Mouse (Mus musculus) kidney, adult 2 months (tissue): ENCODE measurements around the gene Ppp1r2.

Source experiments
- CTCF ChIP-seq: fragments of 200-500 bp; conservative IDR thresholded peaks from 2 replicates; pipeline ENCODE4 v1.5.1; 2011; ENCODE audit warnings: low read depth, mild to moderate bottlenecking, control low read depth, low read length, moderate library complexity, mixed read lengths; ENCODE audit not compliant: insufficient read depth, insufficient read length
- POLR2A ChIP-seq: fragments of 200-500 bp; IDR thresholded peaks from one replicate; pipeline ENCODE4 v1.6.1; 2011; ENCODE audit warnings: low read depth, low read length, control low read depth

- no peak for TF ChIP-seq CTCF
- TF ChIP-seq POLR2A = no peak
These were observed 37.2 kb upstream of the Ppp1r2 start for GRCm38 (mm10) chr16:31312296-31312695.
